Mouse (Mus musculus) heart, adult 11 months (tissue): Measurements from ENCODE around the gene Son.

Source experiments
- DNase-seq: peaks from one replicate; pipeline ENCODE4 v3.0.0; 2022

Son gene

DNA sequence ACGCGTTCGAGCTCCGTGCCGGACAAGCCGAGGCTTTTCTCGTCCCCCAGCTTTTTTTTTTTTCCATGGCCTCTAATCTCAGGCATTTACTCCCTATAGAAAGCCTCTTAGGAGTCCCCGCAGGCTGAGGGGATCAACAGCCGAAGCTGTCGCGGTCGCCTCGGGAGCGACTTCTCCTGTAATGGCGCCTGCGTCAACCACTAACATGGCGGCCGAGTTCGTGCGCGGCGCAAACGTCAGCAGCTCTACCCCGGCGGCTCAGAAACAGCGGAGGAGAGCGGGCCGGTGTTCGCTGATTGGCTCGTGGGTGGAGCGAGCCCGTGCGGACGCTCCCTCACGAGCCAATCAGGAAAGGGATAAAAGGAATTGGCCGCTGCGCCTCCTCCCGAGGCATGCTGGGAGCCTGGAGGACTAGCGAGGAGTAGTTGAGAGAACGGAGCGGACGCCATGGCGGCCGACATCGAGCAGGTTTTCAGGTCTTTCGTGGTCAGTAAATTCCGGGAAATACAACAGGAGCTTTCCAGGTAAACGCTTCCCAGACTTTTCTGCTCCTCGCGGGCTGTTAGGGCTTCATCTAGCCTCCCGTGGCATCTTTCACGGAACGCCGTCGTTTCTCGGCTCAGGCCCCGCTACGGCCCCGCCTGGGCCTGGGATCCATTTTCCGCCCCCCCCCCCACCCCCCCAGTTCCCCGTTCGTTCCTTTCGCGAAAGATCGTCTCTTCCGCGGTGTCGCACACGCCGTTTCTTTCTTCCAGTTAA, at the start of gene Son:
Son (plus strand) TSS at position 46 of the 759 bp plus-strand sequence.
- peak; percentile 100 for DNase-seq

DNA sequence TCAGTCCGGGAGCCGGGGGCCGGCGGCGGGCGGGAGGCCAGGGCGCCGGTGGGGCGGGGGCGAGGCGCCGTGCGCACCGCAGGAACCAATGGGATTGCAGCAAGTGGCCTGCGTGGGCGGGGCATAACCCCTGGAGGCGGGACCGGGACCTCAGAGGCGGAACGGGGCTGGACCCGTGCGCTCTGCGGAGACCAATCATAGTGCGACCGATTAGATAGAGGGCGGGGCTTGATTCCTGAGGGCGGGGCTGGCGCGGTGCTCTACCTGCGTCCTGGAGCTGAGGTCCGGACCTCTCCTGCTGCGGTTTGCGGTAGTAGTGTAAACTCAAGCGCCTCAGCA, 49.7 kb upstream of the Son start, which contains the start of gene Tmem50b:
Tmem50b (minus strand) TSS at position 129 of the 339 bp plus-strand sequence.
- DNase-seq: peak; percentile 100

DNA sequence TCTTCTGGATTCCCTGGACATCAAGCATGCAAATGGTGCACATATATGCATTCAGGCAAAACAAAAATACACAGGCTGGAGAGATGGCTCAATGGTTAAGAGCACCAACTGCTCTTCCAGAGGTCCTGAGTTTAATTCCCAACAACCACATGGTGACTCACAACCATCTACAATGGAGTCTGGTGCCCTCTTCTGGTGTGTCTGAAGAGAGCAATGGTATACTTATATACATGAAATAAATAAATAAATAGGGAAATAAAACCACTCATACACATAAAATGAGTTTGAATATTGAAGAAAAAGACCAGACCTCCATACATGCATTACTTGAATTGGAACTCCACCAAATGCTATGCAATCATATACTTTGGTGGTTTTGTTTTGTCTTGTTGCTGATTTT, 48.1 kb upstream of the Son start:
- no peak for DNase-seq

DNA sequence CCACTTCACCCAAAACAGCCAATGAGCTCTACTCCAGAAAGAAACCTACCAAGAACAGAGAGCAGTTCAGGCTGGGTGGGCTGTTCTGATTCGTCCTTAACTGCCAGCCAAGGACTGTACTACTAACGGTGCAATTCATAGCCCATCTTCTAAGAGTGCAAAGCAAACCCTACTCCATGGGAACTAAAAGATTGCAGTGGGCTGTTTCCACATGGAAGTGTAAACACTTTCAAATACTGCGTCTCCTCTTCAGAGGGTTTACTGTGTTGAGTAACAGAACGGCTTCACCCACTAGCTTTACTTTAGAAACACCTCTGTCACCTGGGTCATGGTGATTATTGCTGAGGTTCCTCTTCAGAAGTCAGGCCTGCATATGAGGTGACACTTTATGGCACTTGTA, 46.2 kb upstream of the Son start:
- DNase-seq: no peak

DNA sequence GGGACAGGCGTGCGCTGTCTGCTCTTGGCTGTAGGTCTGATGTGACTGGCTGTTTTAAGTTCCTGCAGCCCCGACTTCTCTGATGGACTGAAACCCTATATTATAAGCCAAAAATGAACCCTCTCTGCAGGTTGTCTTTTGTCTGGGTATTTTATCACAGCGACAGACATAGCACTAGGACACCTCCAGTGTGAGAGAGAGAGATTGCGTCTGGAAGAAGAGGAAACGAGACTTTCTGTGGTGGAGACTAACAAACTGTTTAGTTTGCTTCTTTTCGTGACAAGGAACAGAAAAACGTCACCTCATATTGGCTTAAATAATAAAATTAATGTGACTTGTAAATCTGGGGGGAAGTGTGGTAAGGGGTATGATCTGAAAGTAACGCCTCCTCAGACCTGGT, 45.6 kb upstream of the Son start:
- DNase-seq: no peak

DNA sequence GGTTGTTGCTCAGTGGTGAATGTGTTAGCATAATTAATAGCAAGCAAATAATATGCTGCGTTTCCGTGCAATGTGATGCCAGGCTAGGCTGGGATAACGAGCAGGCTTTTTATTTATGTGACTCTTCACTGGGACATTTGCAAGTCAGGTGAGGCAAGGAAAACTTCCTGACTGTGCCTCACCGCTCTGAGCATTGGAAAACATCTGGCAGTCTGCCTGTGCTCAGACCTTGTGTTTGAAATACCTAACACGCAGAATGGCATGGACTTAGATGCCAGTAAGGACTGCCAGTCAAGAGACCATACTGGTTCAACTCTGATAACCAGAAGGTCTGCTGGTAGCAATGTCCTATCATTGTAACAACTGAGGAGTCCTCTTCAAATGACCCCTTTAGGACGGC, 42.1 kb upstream of the Son start:
- no peak for DNase-seq

DNA sequence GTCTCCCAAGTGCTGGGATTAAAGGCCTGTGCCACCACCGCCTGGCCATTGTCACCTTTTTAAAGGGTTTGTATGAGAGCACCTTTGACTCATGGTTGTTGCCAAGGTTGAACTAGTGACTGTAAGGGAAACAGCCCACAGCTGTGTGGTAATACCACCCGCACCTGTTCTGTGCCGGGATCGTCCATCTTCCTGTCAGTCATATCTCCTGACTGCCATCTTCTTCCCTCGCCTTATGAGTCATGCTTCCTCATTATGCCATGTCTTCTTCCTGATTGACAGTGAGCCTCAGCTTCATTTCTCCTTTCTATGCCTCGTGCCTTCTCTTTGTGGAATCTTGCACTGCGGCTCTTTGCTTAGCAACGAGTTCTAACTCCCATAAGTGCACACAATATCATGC, 40.3 kb upstream of the Son start:
- DNase-seq: no peak

DNA sequence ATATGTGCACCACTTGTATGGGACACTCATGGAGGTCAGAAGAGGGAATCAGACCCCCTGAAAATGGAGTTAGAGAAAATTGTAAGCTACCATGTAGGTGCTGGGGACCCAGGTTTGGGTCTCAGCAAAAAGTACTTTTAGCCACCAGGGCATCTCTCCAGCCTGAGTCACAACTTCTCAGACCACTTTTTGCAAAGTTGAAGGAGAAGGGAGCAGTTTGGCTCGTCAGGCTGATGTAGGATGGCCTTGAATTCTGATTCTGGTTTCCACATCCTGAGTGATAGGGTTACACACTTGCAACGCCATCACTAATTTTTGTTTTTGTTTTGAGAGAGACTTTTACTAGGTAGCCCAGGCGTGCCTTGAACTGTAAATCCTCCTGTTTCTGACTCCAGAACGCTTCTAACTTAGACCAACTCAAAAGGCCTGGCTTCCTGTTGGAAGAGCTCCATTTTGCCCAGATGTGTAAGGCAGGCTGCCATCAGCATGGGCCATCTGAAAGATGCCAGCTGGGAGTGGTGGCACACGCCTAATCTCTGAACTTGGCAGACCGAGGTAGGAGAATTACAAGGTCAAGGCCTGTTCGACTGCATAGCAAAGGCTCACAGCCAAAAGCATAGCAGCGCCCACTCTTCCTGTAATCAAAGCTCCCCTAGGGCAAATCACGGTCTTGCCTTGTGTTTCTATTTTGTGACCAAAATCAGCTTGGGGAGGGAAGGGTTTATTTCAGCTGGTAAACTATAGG, 37.6 kb upstream of the Son start:
- DNase-seq: peak; percentile 97

DNA sequence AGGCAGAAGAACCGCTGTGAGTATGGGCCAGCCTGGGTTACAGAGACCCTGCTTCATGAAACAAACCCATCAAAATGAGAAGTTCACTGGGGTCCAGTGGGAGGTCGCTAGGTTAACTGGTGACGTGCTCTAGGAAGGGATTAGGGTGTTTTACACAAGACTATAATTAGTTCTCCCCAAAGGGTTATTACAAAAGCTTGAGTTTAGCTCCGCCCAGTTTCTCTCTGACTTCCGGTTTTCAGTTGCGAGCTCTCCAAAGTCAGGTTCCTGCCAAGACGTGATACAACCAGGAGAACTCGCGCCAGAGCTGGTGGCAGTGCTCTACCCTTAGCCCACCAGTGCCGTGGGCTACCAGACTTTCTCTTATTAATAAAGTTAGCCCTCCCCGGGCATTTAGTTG, 36.1 kb upstream of the Son start:
- DNase-seq: no peak

DNA sequence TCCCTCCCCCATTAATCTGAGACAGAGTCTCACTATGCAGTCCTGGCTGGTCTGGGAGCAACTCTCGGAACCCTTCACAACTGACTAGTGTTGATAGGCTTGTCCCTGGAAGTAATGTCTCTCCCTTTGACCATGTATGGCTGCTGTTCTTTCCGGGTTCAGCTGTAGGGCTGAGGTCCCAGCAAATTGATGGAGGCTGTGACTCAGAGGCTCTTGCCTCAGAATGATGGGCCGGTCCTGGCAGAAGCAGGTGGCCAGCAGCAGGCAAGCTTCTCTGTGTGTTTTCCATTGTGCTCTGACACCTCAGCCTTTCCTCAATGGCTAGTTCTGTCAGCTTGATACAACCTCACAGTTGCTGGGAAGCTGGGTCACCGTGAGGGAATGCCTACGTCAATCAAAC, 34.8 kb upstream of the Son start:
- DNase-seq: no peak

DNA sequence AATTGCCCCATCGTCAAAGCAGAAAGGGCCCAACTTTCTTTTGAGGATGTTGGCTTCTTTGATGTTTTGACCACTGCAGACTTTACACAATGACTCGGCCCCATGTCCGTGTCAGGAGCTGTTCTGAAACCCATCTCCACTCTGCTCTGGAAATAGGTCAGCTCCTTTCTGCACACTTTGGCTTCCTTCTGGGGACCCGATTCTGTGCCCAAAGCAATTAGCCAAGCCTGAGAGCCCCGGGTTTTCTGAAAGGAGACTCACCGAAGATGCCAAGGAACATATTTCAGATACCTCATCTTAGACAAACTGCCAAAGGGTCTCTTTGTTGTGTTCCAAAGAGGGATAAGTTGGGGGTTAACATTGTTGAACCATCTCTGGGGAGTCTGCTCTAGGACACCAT, 32.8 kb upstream of the Son start:
- no peak for DNase-seq

DNA sequence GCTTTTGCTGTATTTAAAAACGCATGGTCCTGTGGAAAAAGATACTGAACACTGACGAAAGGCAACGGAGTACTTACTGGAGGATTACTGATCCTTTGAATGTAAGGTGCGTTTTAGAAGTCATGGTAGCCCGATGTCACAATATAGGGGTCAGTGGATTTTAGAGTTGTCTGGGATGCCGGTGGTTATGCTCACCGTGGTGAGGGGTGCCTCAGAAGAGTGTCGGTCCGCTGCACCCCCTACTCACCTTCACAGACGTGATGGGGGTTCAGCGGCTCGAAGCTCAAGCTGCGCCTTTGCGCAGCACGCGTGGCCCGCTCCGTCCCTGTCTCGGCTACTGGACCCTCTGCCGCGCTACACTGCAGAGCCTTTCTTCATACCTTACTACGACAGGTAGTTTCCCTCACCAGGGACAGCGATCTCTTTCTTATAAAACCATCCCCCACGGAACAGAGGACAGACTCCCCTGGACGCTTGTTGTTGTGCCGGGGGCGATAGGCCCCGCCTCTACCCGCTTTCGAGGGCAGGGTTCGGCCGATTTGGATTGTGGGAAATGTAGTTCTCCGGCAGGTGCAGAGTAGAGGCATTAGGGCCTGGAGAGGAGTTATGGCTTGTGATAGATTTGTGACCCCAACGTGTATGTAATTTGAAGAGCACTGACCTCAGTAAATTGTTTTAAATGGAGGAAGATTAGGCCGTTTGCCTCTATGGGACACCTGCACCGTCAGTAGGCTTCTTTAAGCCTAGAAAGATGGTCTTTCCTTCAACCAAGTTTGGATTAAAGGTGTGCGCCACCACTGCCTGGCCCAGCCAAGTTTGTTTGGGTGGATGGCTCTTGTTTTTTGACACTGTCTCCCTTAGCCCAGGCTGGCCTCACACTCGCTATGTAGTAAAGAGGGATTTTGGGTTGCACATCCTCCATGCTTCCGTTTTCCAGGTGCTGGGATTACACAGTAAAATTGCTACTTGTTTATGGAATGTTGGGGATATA, 28.5 kb upstream of the Son start, which contains the start of gene Dnajc28:
Dnajc28 (minus strand) TSS at position 516 of the 991 bp plus-strand sequence.
- peak; percentile 98 for DNase-seq

DNA sequence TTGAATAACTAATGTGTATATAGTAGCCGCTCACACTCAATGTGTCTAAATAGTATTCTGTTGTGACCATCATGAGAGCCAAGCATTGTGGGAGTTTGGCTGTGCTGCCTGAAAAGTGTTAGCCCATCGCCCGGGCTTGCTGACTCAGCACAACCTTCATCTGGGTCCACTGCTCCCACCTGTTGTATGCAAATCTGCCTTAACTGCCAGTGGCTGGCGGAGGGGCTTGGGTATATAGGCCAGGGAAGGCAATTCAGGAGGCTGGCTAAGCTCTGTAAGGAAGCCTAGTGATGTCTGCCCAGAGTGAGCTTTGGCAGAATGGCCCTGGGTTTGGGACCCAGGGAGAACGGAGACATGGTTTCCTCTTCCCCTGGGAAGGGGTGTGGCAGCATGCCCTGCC, 27.1 kb upstream of the Son start:
- DNase-seq: peak; percentile 88

DNA sequence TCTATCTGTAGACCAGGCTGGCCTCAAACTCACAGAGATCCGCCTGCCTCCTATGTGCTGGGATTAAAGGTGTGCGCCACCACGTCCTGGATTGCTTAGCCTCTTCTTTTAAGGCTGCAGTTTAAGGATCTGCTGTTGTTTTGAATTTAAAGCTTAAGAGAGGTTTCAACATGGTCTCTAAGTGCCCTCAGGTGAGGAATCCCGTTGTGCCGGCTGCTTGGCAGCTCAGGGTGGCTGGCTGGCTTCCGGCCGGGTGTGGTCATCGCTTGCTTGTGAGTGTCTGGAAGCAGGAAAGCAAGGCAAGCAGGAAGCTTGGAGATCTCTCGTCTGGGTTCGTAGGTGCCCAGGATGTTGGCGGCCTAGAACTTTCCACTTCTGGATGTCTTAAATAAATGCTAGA, 26.3 kb upstream of the Son start:
- DNase-seq: no peak

DNA sequence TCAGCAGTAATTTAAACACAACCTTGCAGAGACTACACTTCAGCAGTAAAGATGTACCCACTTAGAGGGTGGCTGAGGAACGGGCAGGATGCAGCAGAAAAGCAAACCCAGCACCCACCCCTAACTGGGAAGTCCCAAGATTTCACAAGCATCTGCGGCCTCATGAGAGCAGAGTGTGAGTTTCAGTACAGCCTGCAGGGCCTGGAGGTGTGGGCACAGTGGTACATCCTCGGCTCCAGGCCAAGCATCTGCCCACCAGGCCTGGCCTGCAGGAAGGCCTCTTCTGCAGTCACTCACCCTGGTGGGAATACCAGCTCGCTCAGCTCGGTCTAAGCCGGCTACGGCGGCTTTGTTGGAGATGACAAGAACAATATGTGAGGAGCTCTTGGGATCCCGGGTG, 24.2 kb upstream of the Son start:
- DNase-seq: no peak

DNA sequence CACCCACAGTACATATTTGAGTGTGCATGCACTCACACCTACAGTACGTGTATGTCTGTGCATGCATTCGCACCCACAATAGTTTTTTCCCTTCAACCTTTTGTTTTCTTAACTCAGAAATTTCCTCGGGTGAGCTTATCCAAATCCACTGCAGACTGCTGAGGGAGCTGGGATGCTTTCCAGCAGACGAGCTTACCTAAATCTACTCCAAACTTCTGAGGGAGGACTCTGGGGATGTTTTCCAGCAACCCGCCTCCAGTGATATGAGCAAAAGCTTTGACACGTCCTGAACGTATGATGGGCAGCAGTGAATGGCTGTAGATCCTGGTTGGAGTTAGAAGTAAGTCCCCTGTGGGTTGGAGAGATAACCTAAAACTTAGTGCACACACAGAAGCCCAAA, 19.5 kb upstream of the Son start:
- DNase-seq: no peak

DNA sequence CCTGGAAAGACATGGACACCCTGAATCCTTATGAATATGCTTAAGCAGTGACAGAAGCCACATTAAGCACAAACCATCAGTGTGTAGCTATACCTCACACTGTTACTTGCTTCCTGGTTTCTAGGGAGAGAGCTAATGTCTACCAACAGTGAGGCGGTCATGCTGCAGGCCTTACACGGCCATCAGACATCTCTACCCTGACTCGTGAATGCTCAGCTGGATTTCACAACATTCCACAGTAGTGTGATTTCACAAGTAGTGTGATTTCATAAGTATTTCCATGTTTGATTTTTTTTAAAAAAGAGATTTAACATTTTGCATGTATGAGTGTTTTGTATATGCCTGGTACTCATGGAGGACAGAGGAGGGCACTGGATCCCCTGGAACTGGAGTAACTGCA, 18.6 kb upstream of the Son start:
- no peak for DNase-seq

DNA sequence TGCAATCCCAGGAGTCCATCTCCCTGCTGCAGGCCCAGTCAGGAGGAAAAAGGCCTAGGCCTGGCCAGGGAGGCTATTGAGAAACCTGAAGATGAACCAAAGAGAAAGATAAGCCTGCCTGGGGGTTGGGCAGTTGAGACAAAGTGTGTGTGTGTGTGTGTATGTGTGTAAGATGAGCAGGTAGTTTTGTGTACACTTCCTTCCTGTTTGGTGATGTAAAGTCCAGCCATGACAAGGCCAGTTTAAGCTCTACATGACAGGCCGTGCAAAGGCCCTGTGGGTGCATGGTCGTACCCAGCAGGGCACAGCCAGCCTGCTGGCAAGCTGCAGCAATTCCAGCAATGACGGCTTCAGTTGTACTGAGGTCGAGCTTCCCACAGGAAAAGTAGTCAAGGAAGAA, 17.6 kb upstream of the Son start:
- DNase-seq: no peak

DNA sequence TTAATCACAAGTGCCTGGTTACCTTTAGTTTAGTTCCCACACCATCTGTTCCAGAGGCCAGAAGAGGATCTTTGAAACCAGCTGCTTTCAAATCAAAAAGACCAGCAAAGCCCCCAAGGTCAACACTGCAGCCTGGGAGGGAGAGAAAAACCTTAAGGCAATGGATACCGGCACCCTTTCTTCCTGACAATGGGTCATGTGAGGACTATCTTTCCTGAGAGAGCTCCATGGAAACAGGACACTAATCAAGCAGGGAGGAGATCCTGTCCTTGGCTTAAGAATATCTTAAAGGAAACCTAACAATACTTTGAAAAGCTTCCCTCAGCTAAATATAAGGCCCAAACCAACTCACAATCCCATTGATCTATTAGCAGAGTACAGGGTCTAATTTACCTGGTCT, 16.7 kb upstream of the Son start:
- no peak for DNase-seq

DNA sequence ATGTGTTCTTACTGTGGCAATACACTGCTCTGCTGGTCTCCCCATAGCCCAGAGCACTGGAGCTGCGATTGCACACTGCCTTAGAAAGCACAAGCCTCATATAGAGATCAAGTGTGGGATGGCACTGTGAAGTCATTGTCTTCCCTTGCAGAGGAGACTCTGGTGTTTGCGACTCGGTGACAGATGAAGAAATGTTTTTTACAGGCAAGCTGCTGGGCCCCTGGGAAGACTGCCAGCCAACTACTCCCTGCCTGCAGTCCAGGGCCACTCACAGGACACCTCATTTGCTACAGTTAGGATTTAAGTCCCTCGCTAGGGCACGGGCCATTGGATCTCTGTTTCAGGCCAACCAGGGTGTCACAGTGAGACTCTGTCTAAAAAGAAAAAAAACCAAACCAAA, 14.9 kb upstream of the Son start:
- no peak for DNase-seq

DNA sequence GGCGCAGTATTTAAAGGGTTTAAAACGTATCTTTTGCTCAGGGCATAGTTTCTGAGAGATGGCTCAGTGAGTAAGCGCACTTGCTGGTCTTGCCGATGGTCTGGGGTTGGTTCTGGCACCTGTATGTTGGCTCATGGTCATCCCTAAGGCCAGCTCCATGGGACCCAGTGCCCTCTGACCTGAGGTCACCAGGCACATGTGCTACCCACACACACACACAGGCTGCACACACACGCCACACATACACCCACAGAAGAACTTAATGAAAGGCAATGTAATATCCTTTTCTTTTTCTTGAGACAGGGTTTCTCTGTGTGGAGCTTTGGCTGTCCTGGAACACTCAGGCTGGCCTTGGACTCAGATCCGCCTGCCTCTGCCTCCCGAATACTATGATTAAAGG, 14.4 kb upstream of the Son start:
- no peak for DNase-seq

DNA sequence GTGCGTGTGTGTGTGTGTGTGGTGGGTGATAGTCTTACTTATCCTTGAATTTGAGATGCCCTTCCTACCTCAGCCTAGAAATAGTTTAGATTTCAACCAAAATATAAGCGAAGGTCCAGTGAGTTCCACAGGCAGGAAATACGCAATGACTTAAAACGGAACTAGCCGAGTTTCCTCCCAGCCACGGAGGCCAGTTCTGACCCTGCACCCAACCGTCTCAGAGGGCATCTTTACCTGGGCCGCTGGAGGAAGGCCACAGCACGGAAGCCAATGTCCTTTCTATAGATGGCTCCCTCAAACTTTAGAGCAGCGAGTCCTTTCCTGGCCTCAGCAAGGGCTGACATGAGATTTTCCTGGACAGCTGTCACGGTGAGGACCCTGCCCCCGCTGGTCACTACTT, 13.7 kb upstream of the Son start:
- DNase-seq: no peak

DNA sequence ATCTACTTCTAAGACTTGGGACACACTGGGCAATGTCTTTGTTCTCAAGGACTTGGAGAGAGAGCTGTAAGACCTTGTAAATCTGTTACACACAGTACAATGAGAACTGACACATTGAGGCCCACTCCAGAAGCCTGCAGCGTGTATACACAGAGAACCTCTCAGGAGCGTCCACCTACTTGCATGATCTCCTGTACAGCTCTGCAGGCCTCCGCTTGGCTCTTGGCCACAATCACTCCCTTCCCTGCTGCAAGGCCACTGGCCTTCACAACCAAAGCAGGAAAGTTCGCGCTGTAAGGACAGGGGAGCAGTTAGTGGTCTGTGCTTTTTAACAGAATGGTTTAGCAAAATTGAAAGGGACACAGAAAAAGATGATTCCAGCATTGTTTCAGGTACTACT, 8.1 kb upstream of the Son start:
- DNase-seq: peak; percentile 77
